Mouse (Mus musculus): Measurements from ENCODE around the gene Slc2a8.

Gene Slc2a8

GRCm38 (mm10) chr2:32971235-32971634 lies 10.6 kb downstream of the Slc2a8 start:
- no peak for DNase-seq (ENCODE audit: low read depth)

- no peak for DNase-seq (ENCODE audit: low read depth)
Observed at GRCm38 (mm10) chr2:32969326-32969725, 12.6 kb downstream of the Slc2a8 start.

- DNase-seq (ENCODE audit: low read depth) = peak; percentile 12
Observed at GRCm38 (mm10) chr2:32968024-32968614, 13.8 kb downstream of the Slc2a8 start.

DNA sequence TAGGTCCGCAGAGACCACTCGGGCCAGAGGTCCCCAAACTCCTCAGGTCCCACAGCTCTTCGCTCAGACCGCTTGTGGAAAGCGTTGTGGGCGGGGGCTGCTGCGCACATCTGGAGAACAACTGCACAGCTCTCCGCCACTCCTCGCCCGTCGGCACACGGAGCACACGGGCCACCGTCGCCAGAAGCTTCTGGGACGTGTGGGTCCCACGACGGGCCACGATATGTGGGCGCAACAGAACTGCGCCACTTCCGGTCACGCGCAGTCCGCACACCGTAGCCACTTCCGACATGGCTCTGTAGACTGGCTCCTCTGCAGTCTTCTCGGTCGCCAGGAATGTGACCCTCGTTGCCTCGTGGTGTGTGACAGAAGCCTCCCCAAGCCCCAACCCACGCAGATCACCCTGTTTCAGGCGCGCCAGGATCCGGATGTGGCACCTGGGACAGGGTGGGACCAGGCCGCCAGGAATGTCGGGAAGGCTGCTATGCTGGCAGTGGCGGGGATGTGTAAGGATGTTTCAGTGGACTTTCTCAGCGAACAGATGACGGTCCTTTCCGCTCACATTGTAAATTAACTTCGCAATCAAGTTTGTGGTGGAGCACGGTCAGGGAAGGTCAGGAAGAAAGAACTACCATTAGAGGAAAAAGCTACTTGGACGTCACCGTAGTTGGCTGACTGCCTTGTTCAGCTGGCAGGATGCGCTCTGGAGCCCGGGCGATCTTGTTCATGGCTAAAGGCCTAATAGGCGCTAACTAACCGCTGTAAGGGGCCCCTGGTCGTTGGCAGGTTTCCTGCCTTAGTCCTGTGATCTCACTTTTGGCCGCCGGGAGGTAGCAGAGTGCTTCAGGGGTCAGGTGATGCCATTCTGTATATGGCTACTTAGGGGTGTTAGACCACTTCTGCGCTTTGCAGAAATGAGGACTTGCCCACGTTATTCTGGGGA lies 14.9 kb downstream of the Slc2a8 start:
- peak; percentile 84 for DNase-seq (ENCODE audit: low read depth)

GRCm38 (mm10) chr2:32966184-32966688 lies 15.6 kb downstream of the Slc2a8 start:
- DNase-seq (ENCODE audit: low read depth) = no peak

- peak; percentile 32 for DNase-seq (ENCODE audit: low read depth)
Observed at GRCm38 (mm10) chr2:32965511-32966183, 16.2 kb downstream of the Slc2a8 start.

- DNase-seq (ENCODE audit: low read depth) = peak; percentile 20
Observed at GRCm38 (mm10) chr2:32964659-32965457, 17.0 kb downstream of the Slc2a8 start.

- peak; percentile 15 for DNase-seq (ENCODE audit: low read depth)
Observed at GRCm38 (mm10) chr2:32963981-32964380, 17.9 kb downstream of the Slc2a8 start.

DNA sequence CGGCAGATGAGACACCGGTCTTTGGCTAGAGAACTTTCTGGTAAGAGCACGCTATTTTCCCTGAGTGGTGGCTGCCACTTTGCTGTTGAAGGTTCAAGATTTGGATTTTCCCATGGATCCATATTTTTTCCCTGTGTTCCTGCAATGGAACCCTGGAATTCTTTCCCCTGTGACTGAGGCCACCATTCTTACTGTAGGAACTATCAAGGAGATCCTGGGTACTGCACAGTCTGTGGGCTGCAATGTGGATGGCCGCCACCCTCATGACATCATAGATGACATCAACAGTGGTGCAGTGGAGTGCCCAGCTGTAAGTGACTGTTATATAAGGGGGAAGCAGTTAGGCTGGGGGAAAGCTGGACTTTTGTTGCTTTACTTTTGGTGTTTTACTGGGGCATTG lies 18.3 kb downstream of the Slc2a8 start:
- peak; percentile 15 for DNase-seq (ENCODE audit: low read depth)

GRCm38 (mm10) chr2:32962875-32963220 lies 19.0 kb downstream of the Slc2a8 start:
- peak; percentile 76 for DNase-seq (ENCODE audit: low read depth)

GRCm38 (mm10) chr2:32962062-32962874 lies 19.6 kb downstream of the Slc2a8 start:
- DNase-seq (ENCODE audit: low read depth) = no peak

GRCm38 (mm10) chr2:32961192-32961995 lies 20.5 kb downstream of the Slc2a8 start, which contains the start of the genes Rpl12 and Lrsam1:
Rpl12 (plus strand) TSS chr2:32961559.
Lrsam1 (minus strand) TSS chr2:32961614.
- DNase-seq (ENCODE audit: low read depth) = peak; percentile 97

GRCm38 (mm10) chr2:32960273-32960672 lies 21.6 kb downstream of the Slc2a8 start:
- peak; percentile 12 for DNase-seq (ENCODE audit: low read depth)

GRCm38 (mm10) chr2:32957344-32957743 lies 24.5 kb downstream of the Slc2a8 start:
- peak; percentile 27 for DNase-seq (ENCODE audit: low read depth)

- peak; percentile 41 for DNase-seq (ENCODE audit: low read depth)
Observed at GRCm38 (mm10) chr2:32954581-32954980, 27.3 kb downstream of the Slc2a8 start.

- no peak for DNase-seq (ENCODE audit: low read depth)
Observed at GRCm38 (mm10) chr2:32947454-32947853, 34.4 kb downstream of the Slc2a8 start.

- no peak for DNase-seq (ENCODE audit: low read depth)
Observed at GRCm38 (mm10) chr2:32940483-32940882, 41.4 kb downstream of the Slc2a8 start.

DNA sequence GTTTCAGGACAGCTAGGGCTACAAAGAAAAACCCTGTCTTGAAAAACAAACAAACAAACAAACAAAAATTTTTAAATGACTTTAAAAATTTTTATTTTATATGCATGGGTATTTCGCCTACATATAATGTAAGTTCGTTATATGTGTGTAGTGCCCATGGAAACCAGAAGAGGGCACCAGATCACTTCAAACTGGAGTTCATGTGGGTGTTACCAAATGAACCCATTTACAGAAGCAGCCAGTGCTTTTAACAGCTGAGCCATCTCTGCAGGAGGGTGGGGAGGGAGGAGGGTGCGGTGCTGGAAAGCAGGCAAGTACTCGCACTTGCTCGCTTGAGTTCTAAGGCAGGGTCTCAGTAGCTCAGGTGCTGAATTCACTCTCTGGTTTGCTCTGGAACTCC lies 42.5 kb downstream of the Slc2a8 start:
- DNase-seq (ENCODE audit: low read depth) = peak; percentile 66

- no peak for DNase-seq (ENCODE audit: low read depth)
Observed at GRCm38 (mm10) chr2:32938741-32939140, 43.1 kb downstream of the Slc2a8 start.

- peak; percentile 57 for DNase-seq (ENCODE audit: low read depth)
Observed at GRCm38 (mm10) chr2:32931730-32932129, 50.2 kb downstream of the Slc2a8 start.
